Mouse (Mus musculus): ENCODE data around the gene Inpp5b.

Inpp5b gene

GRCm38 (mm10) chr4:124766566-124766940 lies 24.9 kb downstream of the Inpp5b start:
- no peak for DNase-seq

- no peak for DNase-seq
These were observed 27.4 kb downstream of the Inpp5b start for GRCm38 (mm10) chr4:124768963-124769591.

- peak; percentile 47 to 60 for DNase-seq
These were observed 29.0 kb downstream of the Inpp5b start for GRCm38 (mm10) chr4:124770624-124771023.

GRCm38 (mm10) chr4:124772125-124772524 lies 30.5 kb downstream of the Inpp5b start:
- no peak for DNase-seq

- DNase-seq: no peak
These were observed 31.8 kb downstream of the Inpp5b start for GRCm38 (mm10) chr4:124773449-124773848.

- DNase-seq: no peak
These were observed 32.3 kb downstream of the Inpp5b start for GRCm38 (mm10) chr4:124773995-124774394.

GRCm38 (mm10) chr4:124774429-124774828 lies 32.8 kb downstream of the Inpp5b start:
- no peak for DNase-seq

GRCm38 (mm10) chr4:124781361-124781760 lies 39.7 kb downstream of the Inpp5b start:
- peak; percentile 41 to 46 for DNase-seq

- no peak for DNase-seq
These were observed 40.7 kb downstream of the Inpp5b start for GRCm38 (mm10) chr4:124782395-124782794.

- DNase-seq: no peak
These were observed 42.3 kb downstream of the Inpp5b start for GRCm38 (mm10) chr4:124783937-124784336.

GRCm38 (mm10) chr4:124790013-124790412 lies 48.4 kb downstream of the Inpp5b start:
- no peak for DNase-seq

- DNase-seq: peak; percentile 58 to 65
These were observed 50.5 kb downstream of the Inpp5b start for GRCm38 (mm10) chr4:124792114-124792513.

GRCm38 (mm10) chr4:124796141-124796540 lies 54.5 kb downstream of the Inpp5b start:
- no peak for DNase-seq

GRCm38 (mm10) chr4:124796913-124797312 lies 55.3 kb downstream of the Inpp5b start:
- no peak for DNase-seq

GRCm38 (mm10) chr4:124801552-124802308 lies 60.1 kb downstream of the Inpp5b start, which contains the start of gene Mtf1:
TSS of gene Mtf1 (plus strand) at chr4:124802104.
- peak; percentile 93 for DNase-seq

- DNase-seq: peak; percentile 92 to 94
These were observed 60.9 kb downstream of the Inpp5b start for GRCm38 (mm10) chr4:124802309-124803260.

GRCm38 (mm10) chr4:124803406-124803805 lies 61.8 kb downstream of the Inpp5b start:
- DNase-seq: no peak

GRCm38 (mm10) chr4:124808511-124808910 lies 66.9 kb downstream of the Inpp5b start:
- no peak for DNase-seq

- DNase-seq: no peak
These were observed 67.7 kb downstream of the Inpp5b start for GRCm38 (mm10) chr4:124809136-124809883.

GRCm38 (mm10) chr4:124810056-124810455 lies 68.4 kb downstream of the Inpp5b start:
- no peak for DNase-seq

GRCm38 (mm10) chr4:124811347-124811975 lies 69.8 kb downstream of the Inpp5b start:
- peak; percentile 21 to 35 for DNase-seq

GRCm38 (mm10) chr4:124815901-124816300 lies 74.3 kb downstream of the Inpp5b start:
- peak; percentile 54 to 63 for DNase-seq

Measured in cerebellum, postnatal 36 days (tissue).